Mouse (Mus musculus): Measurements from ENCODE around the gene Fas. TPM values are rescaled to one million over a fixed set of nuclear protein-coding genes. Genes with fewer than 3 reads are reported as not detected.

The Fas gene
- polyA plus RNA-seq, 1 experiment, result 4.6 TPM

DNA sequence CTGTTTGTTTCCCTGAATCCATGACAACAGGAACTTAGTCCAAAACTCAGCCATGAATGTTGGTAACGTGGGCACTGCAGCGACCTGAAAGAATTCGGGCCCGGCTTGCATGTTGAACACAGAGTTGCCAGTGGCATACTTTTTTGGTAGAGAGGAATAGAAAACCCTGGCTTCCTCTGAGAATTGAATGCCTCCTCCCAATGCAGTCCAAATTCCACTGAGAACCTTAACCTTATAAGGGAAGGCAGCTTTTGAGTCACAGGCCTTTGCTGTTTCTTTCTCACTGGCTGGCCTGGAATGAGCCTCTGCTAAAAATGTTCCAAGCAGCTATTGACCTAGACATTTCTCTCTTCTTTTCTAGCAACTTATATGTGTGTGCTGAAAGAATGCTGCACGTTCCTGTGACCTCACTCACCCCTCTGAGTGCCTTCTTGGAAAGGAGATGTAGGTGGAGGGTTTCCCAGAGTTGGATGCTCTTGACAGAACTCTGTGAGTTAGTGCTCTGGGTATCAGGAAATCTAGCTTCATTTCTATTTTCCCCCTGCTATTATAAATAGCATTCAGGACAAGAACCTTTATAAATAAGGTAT, 24.8 kb upstream of the Fas start:
- H3K4me3 ChIP-seq (ENCODE audit: insufficient read depth, low read depth, low read length), result no peak overlapping the region
- TF ChIP-seq POLR2A (IDR thresholded peaks at IDR 0.05; ENCODE audit: low read depth, low read length) (no peak), CTCF (conservative IDR thresholded peaks at IDR 0.05; ENCODE audit: insufficient read depth, insufficient read length, low read depth, low read length) (no peak)
- H3K27ac ChIP-seq (ENCODE audit: insufficient read depth, low read depth, low read length), result peak overlapping the region; percentile 39
- H3K36me3 ChIP-seq (ENCODE audit: control insufficient read depth, insufficient read depth, low read length), result no peaks in the 10 kb centered on the region
- H3K4me1 ChIP-seq (ENCODE audit: control insufficient read depth, insufficient read depth, low read length), result 0 out of 2 replicates have a peak, but pooled peaks cover 6% of the 10 kb centered on the region
- WGBS, result 38% methylated on average over 5 of the region's 5 CpGs
- no peaks in the 10 kb centered on the region for H3K27me3 ChIP-seq (replicated peaks; ENCODE audit: control insufficient read depth, insufficient read depth, low read length)
- peak; percentile 21 for DNase-seq

DNA sequence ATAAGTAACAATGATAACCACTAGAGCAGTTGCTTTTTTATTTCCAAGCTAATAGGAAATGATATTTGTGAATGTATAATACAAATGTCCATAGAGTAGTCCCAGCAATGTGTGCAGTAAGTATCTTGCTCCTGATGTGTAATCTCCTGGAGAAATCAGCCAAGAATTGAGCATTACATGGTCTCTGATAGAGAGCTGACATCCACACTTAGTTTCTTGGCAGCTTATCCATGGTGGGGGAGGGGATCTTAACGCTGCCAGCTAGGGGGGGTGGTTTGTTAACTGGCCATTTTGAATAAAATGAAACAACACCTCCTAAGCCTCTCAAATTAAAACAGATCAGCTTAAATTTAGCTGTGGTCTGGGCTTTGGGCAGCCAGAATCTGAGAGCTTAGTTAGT, 21.5 kb upstream of the Fas start:
- Histone ChIP-seq H3K4me3 (ENCODE audit: insufficient read depth, low read depth, low read length) (no peak overlapping the region), H3K36me3 (ENCODE audit: control insufficient read depth, insufficient read depth, low read length) (no peaks in the 10 kb centered on the region), H3K4me1 (ENCODE audit: control insufficient read depth, insufficient read depth, low read length) (0 out of 2 replicates have a peak, but pooled peaks cover 6% of the 10 kb centered on the region), H3K27me3 (replicated peaks; ENCODE audit: control insufficient read depth, insufficient read depth, low read length) (no peaks in the 10 kb centered on the region), H3K27ac (ENCODE audit: insufficient read depth, low read depth, low read length) (no peak overlapping the region)
- no peak for DNase-seq
- 30% methylated on average over 1 of the region's 1 CpGs for WGBS
- TF ChIP-seq POLR2A (IDR thresholded peaks at IDR 0.05; ENCODE audit: low read depth, low read length), result no peak

DNA sequence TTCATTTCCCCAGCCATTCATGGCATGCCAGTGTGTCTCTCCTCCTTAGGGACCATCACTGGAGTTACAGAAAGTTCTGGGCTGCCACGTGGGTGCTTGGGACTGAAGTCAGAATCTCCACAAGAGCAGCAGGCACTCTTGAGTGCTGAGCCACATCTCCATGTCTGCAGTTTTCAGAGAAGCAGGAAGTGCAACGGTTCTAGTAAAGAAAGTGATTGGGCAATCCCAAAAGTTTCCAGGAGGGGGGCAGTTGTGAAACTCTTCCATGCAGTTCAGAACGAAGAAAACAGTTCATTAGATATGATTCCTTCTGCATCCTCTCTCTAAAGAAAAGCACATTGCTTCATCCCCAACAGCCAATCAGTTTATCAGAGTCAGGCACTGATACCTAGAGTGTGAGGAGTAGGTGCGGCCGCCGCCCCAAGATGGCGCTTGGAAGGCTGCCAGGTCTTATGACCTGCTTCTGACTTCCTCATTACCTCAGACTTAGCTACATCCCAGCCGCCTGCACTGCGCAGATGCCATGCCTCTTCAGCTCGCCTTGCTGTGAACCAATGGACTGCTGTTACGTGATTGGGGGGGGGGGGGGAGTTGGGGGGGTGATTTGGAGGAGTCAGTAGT, 20.2 kb upstream of the Fas start:
- Histone ChIP-seq H3K27ac (ENCODE audit: insufficient read depth, low read depth, low read length) (no peak overlapping the region), H3K4me1 (ENCODE audit: control insufficient read depth, insufficient read depth, low read length) (0 out of 2 replicates have a peak, but pooled peaks cover 6% of the 10 kb centered on the region), H3K27me3 (replicated peaks; ENCODE audit: control insufficient read depth, insufficient read depth, low read length) (no peaks in the 10 kb centered on the region), H3K4me3 (ENCODE audit: insufficient read depth, low read depth, low read length) (no peak overlapping the region), H3K36me3 (ENCODE audit: control insufficient read depth, insufficient read depth, low read length) (no peaks in the 10 kb centered on the region)
- WGBS, result 82% methylated on average over 11 of the region's 11 CpGs
- TF ChIP-seq POLR2A (IDR thresholded peaks at IDR 0.05; ENCODE audit: low read depth, low read length) (no peak), CTCF (conservative IDR thresholded peaks at IDR 0.05; ENCODE audit: insufficient read depth, insufficient read length, low read depth, low read length) (no peak)
- DNase-seq, result no peak

DNA sequence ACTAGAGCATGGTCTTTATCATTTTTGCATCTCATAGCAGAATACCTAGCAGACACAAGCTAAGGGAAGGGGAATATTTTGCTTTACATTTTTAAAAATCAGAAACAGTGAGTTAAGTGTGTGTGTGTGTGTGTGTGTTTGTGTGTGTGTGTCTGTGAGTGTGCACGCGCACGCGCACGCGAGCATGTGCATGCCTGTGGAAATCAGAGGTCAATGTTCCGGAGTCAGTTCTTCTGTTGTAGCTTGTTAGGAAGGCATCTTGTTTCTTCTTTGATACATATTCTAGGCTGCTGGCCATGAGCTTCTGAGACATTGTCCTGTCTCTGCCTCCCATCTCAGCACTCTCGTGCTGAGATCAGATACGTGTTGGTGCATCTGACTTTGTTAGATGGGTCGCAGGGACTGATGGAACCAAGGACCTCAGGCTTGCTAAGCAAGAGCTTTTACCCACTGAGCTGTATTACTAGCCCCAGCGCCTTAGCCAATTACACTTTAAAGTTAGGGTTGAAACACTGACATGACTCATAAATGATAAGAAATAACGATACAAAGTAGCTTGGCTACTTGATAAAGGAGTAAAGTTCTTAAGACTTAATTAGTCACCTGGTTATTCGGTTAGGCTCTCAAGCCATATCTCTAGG, 19.5 kb upstream of the Fas start:
- H3K27ac ChIP-seq (ENCODE audit: insufficient read depth, low read depth, low read length), result no peak overlapping the region
- H3K36me3 ChIP-seq (ENCODE audit: control insufficient read depth, insufficient read depth, low read length), result no peaks in the 10 kb centered on the region
- no peak for TF ChIP-seq CTCF (conservative IDR thresholded peaks at IDR 0.05; ENCODE audit: insufficient read depth, insufficient read length, low read depth, low read length)
- DNase-seq, result no peak
- no peaks in the 10 kb centered on the region for H3K27me3 ChIP-seq (replicated peaks; ENCODE audit: control insufficient read depth, insufficient read depth, low read length)
- no peak overlapping the region for H3K4me3 ChIP-seq (ENCODE audit: insufficient read depth, low read depth, low read length)
- no peaks in the 10 kb centered on the region for H3K4me1 ChIP-seq (ENCODE audit: control insufficient read depth, insufficient read depth, low read length)
- WGBS, result 93% methylated on average over 13 of the region's 13 CpGs

DNA sequence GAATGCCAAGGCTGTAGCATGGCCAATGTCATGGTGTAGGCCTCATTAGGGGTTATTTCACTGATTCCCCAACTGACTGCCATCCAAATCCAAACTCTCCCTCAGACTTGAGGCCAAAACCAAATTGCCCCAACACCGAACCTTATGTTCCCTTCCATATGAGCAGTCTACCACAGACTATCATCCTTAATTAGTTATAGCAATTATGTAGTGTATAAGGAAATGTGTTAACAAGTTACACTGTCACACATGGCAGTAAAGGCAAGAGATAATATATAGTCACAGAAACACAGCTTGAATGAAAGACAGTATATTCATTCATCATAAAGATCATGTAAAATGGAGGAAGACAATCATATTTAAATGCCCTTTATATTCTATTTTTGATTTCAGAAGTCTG, 17.4 kb upstream of the Fas start:
- H3K4me3 ChIP-seq (ENCODE audit: insufficient read depth, low read depth, low read length), result no peak overlapping the region
- WGBS, result 100% methylated on average over 1 of the region's 1 CpGs
- H3K27ac ChIP-seq (ENCODE audit: insufficient read depth, low read depth, low read length), result no peak overlapping the region
- H3K36me3 ChIP-seq (ENCODE audit: control insufficient read depth, insufficient read depth, low read length), result no peaks in the 10 kb centered on the region
- no peaks in the 10 kb centered on the region for H3K27me3 ChIP-seq (replicated peaks; ENCODE audit: control insufficient read depth, insufficient read depth, low read length)
- DNase-seq, result no peak
- no peaks in the 10 kb centered on the region for H3K4me1 ChIP-seq (ENCODE audit: control insufficient read depth, insufficient read depth, low read length)
- TF ChIP-seq CTCF (conservative IDR thresholded peaks at IDR 0.05; ENCODE audit: insufficient read depth, insufficient read length, low read depth, low read length) (no peak), POLR2A (IDR thresholded peaks at IDR 0.05; ENCODE audit: low read depth, low read length) (no peak)

DNA sequence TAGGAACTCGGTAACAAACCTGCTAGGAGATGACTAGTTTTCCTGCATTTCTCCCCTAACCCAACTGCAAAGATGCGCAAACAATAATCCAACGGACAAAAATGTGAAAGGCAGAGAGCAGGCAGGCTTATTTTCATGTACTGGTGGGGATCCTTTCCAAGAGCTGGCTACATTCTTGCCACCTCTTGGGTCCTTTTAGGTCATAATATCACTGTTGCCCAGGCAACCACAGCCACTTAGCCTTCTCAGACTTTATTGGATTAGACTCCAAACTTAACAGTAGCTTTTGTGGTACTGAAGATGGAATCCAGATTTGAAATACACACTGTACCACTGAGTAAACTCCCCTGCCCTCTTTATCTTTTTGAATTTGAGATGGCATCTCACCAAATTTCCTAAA, 12.4 kb upstream of the Fas start:
- no peak overlapping the region for H3K27ac ChIP-seq (ENCODE audit: insufficient read depth, low read depth, low read length)
- no peak overlapping the region for H3K4me3 ChIP-seq (ENCODE audit: insufficient read depth, low read depth, low read length)
- no peak for TF ChIP-seq POLR2A (IDR thresholded peaks at IDR 0.05; ENCODE audit: low read depth, low read length)
- no peaks in the 10 kb centered on the region for H3K4me1 ChIP-seq (ENCODE audit: control insufficient read depth, insufficient read depth, low read length)
- WGBS, result 87% methylated on average over 3 of the region's 3 CpGs
- no peak for DNase-seq
- no peaks in the 10 kb centered on the region; the same call in 1 of the 2 replicates for H3K27me3 ChIP-seq (replicated peaks; ENCODE audit: control insufficient read depth, insufficient read depth, low read length)
- no peaks in the 10 kb centered on the region for H3K36me3 ChIP-seq (ENCODE audit: control insufficient read depth, insufficient read depth, low read length)

DNA sequence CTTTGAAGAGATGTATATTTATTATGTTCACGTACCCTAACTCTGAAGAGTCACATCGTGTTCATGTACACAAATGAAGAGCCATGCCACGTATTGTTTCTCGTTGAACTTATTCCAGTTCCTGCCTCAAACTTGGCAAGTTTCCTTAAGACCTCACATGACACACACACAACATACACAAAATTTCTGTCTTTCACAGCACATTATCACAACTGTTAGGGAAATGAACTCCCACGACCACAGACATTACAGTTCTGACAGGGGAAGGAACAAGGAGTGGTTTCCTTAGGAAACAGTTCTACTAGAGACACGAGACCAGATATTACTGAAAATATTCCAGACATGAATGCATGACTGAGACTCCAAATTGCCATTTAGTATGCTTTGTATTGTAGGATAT, 6.9 kb upstream of the Fas start:
- no peak for TF ChIP-seq CTCF (conservative IDR thresholded peaks at IDR 0.05; ENCODE audit: insufficient read depth, insufficient read length, low read depth, low read length)
- no peak for TF ChIP-seq POLR2A (IDR thresholded peaks at IDR 0.05; ENCODE audit: low read depth, low read length)
- 68% methylated on average over 6 of the region's 6 CpGs for WGBS
- Histone ChIP-seq H3K4me3 (ENCODE audit: insufficient read depth, low read depth, low read length) (no peak overlapping the region), H3K36me3 (ENCODE audit: control insufficient read depth, insufficient read depth, low read length) (no peaks in the 10 kb centered on the region), H3K27ac (ENCODE audit: insufficient read depth, low read depth, low read length) (peak overlapping the region; percentile 76), H3K27me3 (replicated peaks; ENCODE audit: control insufficient read depth, insufficient read depth, low read length) (no peaks in the 10 kb centered on the region; the same call in 1 of the 2 replicates), H3K4me1 (ENCODE audit: control insufficient read depth, insufficient read depth, low read length) (peaks cover 3% of the 10 kb centered on the region; the same call in 1 of the 2 replicates)
- peak; percentile 71 for DNase-seq
